Mouse (Mus musculus): Measurements from ENCODE around the gene Xpc. TPM values are rescaled to one million over a fixed set of nuclear protein-coding genes. Genes with fewer than 3 reads are reported as not detected.
A peak's percentile ranks its signal among the peaks of the same experiment; 100 is the strongest.

Xpc gene
- 20.1 and 22.4 TPM in 2 replicates for polyA plus RNA-seq (2014; fragmentation: Nextera tagmentation; extraction: Ambion mirVana)

DNA sequence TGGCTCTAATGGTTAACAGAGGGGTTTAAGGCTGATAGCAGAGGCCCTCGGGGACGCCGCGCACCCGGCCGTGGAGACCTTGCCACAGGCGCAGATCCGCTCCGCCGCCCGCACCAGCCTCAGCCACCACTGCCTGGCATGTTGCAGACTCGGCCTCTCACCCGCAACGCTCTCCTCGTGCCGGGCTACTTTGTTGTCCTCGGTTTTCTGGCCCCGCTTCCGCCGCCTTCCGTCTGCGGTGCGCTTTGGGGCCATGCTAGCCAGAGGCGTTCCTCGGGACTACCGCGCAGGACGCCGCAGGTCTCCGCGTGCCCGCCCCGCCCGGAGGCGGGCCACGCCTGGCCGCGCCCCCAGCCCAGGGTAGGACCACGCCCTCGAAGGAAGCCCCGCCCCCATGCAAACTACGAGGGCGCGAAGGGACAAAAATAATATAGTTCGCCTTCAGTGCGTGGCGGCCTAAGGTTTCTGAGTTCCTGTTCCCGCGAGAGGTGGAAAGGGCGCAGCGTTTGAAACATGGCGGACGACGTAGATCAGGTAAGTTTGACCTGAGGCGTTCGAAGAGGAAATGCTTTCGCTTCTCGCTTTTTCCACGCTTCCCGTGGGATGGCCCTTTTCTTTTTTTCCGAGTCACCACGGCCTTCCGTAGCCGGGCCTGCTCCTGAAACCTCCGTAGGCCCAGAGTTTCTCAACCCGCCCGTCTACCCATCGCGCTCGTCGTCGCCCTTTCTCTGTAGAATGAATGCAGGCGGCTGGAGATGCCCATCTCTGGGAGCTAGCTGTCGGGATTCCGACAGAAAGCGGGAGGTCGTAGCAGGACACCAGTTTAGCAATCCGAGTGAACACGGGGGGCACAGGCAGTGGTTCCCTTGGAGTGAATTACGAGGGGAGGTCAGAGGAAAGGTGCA is at the start of gene Xpc, which contains the start of gene Lsm3:
TSS of gene Xpc (minus strand) at position 344 of the 905 bp plus-strand sequence.
TSS of gene Lsm3 (plus strand) at position 384 of the 905 bp plus-strand sequence.
- WGBS: under 1% methylated on average over 80 of the region's 80 CpGs
- Histone ChIP-seq H3K27ac (replicated peaks; ENCODE audit: low read depth, low read length) (peak within 1 kb of the TSS; percentile 37; the same call in 1 of the 2 replicates), H3K27me3 (ENCODE audit: control insufficient read depth, insufficient read depth, low read length) (no peaks in the 10 kb centered on the region), H3K4me2 (ENCODE audit: low read depth, low read length) (peak within 1 kb of the TSS; percentile 68), H3K36me3 (replicated peaks; ENCODE audit: control insufficient read depth, insufficient read depth, low read depth, low read length) (peaks cover 8% of the 10 kb centered on the region), H3K9me3 (replicated peaks; ENCODE audit: control insufficient read depth, low read length) (no peaks in the 10 kb centered on the region), H3K4me1 (ENCODE audit: control insufficient read depth, insufficient read depth, low read length) (no peaks in the 10 kb centered on the region), H3K9ac (replicated peaks; ENCODE audit: low read length) (peak within 1 kb of the TSS; percentile 83), H3K4me3 (ENCODE audit: low read depth, low read length) (peak within 1 kb of the TSS; percentile 80)
- peak; percentile 98 for ATAC-seq (replicated peaks; ENCODE audit: insufficient number of reproducible peaks, low FRiP score, low TSS enrichment, low read depth)
- DNase-seq (ENCODE audit: low spot score): peak; percentile 98

- no peak overlapping the region for H3K27ac ChIP-seq (replicated peaks; ENCODE audit: low read depth, low read length)
- H3K27me3 ChIP-seq (ENCODE audit: control insufficient read depth, insufficient read depth, low read length): no peaks in the 10 kb centered on the region
- no peaks in the 10 kb centered on the region for H3K9me3 ChIP-seq (replicated peaks; ENCODE audit: control insufficient read depth, low read length)
- H3K4me1 ChIP-seq (ENCODE audit: control insufficient read depth, insufficient read depth, low read length): no peaks in the 10 kb centered on the region
- DNase-seq (ENCODE audit: low spot score) (no peak), ATAC-seq (replicated peaks; ENCODE audit: insufficient number of reproducible peaks, low FRiP score, low TSS enrichment, low read depth) (no peak)
- 86% methylated on average over 3 of the region's 3 CpGs for WGBS
- H3K4me2 ChIP-seq (ENCODE audit: low read depth, low read length): no peak overlapping the region
- no peaks in the 10 kb centered on the region for H3K36me3 ChIP-seq (replicated peaks; ENCODE audit: control insufficient read depth, insufficient read depth, low read depth, low read length)
- no peak overlapping the region for H3K9ac ChIP-seq (replicated peaks; ENCODE audit: low read length)
- H3K4me3 ChIP-seq (ENCODE audit: low read depth, low read length): no peak overlapping the region
These were observed 47.3 kb upstream of the Xpc start for GRCm38 (mm10) chr6:91563031-91563430.

GRCm38 (mm10) chr6:91560186-91560585 is 44.5 kb upstream of the Xpc start:
- WGBS: 93% methylated on average over 3 of the region's 3 CpGs
- Histone ChIP-seq H3K27ac (replicated peaks; ENCODE audit: low read depth, low read length) (no peak overlapping the region), H3K9ac (replicated peaks; ENCODE audit: low read length) (no peak overlapping the region), H3K36me3 (replicated peaks; ENCODE audit: control insufficient read depth, insufficient read depth, low read depth, low read length) (no peaks in the 10 kb centered on the region), H3K9me3 (replicated peaks; ENCODE audit: control insufficient read depth, low read length) (no peaks in the 10 kb centered on the region), H3K4me1 (ENCODE audit: control insufficient read depth, insufficient read depth, low read length) (no peaks in the 10 kb centered on the region), H3K4me3 (ENCODE audit: low read depth, low read length) (no peak overlapping the region), H3K4me2 (ENCODE audit: low read depth, low read length) (no peak overlapping the region), H3K27me3 (ENCODE audit: control insufficient read depth, insufficient read depth, low read length) (no peaks in the 10 kb centered on the region)
- no peak for ATAC-seq (replicated peaks; ENCODE audit: insufficient number of reproducible peaks, low FRiP score, low TSS enrichment, low read depth)
- DNase-seq (ENCODE audit: low spot score): no peak

DNA sequence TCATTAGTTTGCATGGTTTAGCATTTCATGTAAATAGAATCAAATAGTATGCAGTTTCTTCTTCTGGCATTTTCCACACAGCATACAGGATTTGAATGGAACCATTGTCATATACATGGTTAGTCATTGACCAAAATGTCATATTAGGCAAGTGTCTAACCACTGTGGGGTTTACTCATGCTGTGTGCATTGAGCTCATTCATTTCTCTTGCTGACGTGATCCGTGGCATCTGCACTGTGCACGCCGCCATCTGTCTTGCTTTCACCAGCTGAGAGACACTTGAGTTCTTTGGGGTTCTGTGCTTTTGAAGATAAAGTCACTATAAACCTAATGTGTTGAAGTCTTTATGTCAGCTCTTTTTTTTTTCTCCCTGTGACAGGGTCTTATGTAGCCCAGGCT is 43.7 kb upstream of the Xpc start:
- DNase-seq (ENCODE audit: low spot score) (no peak), ATAC-seq (replicated peaks; ENCODE audit: insufficient number of reproducible peaks, low FRiP score, low TSS enrichment, low read depth) (no peak)
- no peak overlapping the region for H3K4me3 ChIP-seq (ENCODE audit: low read depth, low read length)
- H3K27ac ChIP-seq (replicated peaks; ENCODE audit: low read depth, low read length): no peak overlapping the region
- no peaks in the 10 kb centered on the region for H3K36me3 ChIP-seq (replicated peaks; ENCODE audit: control insufficient read depth, insufficient read depth, low read depth, low read length)
- H3K9ac ChIP-seq (replicated peaks; ENCODE audit: low read length): no peak overlapping the region
- H3K4me1 ChIP-seq (ENCODE audit: control insufficient read depth, insufficient read depth, low read length): no peaks in the 10 kb centered on the region
- no peaks in the 10 kb centered on the region for H3K9me3 ChIP-seq (replicated peaks; ENCODE audit: control insufficient read depth, low read length)
- 88% methylated on average over 4 of the region's 4 CpGs for WGBS
- no peaks in the 10 kb centered on the region for H3K27me3 ChIP-seq (ENCODE audit: control insufficient read depth, insufficient read depth, low read length)
- H3K4me2 ChIP-seq (ENCODE audit: low read depth, low read length): no peak overlapping the region

- ATAC-seq (replicated peaks; ENCODE audit: insufficient number of reproducible peaks, low FRiP score, low TSS enrichment, low read depth) (no peak), DNase-seq (ENCODE audit: low spot score) (no peak)
- 65% methylated on average over 1 of the region's 1 CpGs for WGBS
- Histone ChIP-seq H3K27me3 (ENCODE audit: control insufficient read depth, insufficient read depth, low read length) (no peaks in the 10 kb centered on the region), H3K4me3 (ENCODE audit: low read depth, low read length) (no peak overlapping the region), H3K9ac (replicated peaks; ENCODE audit: low read length) (no peak overlapping the region), H3K9me3 (replicated peaks; ENCODE audit: control insufficient read depth, low read length) (no peaks in the 10 kb centered on the region), H3K36me3 (replicated peaks; ENCODE audit: control insufficient read depth, insufficient read depth, low read depth, low read length) (no peaks in the 10 kb centered on the region), H3K4me1 (ENCODE audit: control insufficient read depth, insufficient read depth, low read length) (no peaks in the 10 kb centered on the region), H3K27ac (replicated peaks; ENCODE audit: low read depth, low read length) (no peak overlapping the region), H3K4me2 (ENCODE audit: low read depth, low read length) (no peak overlapping the region)
These were observed 42.9 kb upstream of the Xpc start for GRCm38 (mm10) chr6:91558565-91558964.

GRCm38 (mm10) chr6:91552693-91553092 is 37.0 kb upstream of the Xpc start:
- Histone ChIP-seq H3K4me1 (ENCODE audit: control insufficient read depth, insufficient read depth, low read length) (0 out of 2 replicates have a peak, but pooled peaks cover 3% of the 10 kb centered on the region), H3K27me3 (ENCODE audit: control insufficient read depth, insufficient read depth, low read length) (no peaks in the 10 kb centered on the region), H3K4me3 (ENCODE audit: low read depth, low read length) (no peak overlapping the region), H3K36me3 (replicated peaks; ENCODE audit: control insufficient read depth, insufficient read depth, low read depth, low read length) (no peaks in the 10 kb centered on the region), H3K4me2 (ENCODE audit: low read depth, low read length) (no peak overlapping the region), H3K9me3 (replicated peaks; ENCODE audit: control insufficient read depth, low read length) (no peaks in the 10 kb centered on the region), H3K27ac (replicated peaks; ENCODE audit: low read depth, low read length) (no peak overlapping the region), H3K9ac (replicated peaks; ENCODE audit: low read length) (no peak overlapping the region)
- WGBS: 30% methylated on average over 3 of the region's 3 CpGs
- no peak for ATAC-seq (replicated peaks; ENCODE audit: insufficient number of reproducible peaks, low FRiP score, low TSS enrichment, low read depth)
- no peak for DNase-seq (ENCODE audit: low spot score)

DNA sequence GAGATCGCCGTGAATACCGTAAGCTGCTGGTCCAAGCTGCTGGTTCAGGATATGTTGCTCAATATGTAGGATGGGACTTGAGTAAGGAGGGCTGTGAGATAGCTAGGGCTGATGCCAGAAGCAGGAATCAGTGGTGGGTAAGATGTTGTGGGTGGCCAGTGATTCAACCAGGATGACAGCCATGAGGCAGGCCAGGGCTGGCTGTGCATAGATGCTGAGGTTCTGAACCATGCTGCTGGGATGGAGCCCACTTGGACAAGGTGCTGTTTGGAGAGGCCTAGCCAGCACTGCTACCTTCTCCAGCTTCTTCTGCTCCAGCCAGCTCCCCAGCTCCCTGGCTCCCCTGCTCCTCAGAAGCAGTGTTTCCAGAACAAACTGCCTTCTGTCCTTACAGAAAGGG is 36.0 kb upstream of the Xpc start:
- ATAC-seq (replicated peaks; ENCODE audit: insufficient number of reproducible peaks, low FRiP score, low TSS enrichment, low read depth) (no peak), DNase-seq (ENCODE audit: low spot score) (no peak)
- Histone ChIP-seq H3K36me3 (replicated peaks; ENCODE audit: control insufficient read depth, insufficient read depth, low read depth, low read length) (no peaks in the 10 kb centered on the region), H3K4me1 (ENCODE audit: control insufficient read depth, insufficient read depth, low read length) (0 out of 2 replicates have a peak, but pooled peaks cover 3% of the 10 kb centered on the region), H3K4me3 (ENCODE audit: low read depth, low read length) (no peak overlapping the region), H3K27me3 (ENCODE audit: control insufficient read depth, insufficient read depth, low read length) (no peaks in the 10 kb centered on the region), H3K9ac (replicated peaks; ENCODE audit: low read length) (no peak overlapping the region), H3K9me3 (replicated peaks; ENCODE audit: control insufficient read depth, low read length) (no peaks in the 10 kb centered on the region), H3K4me2 (ENCODE audit: low read depth, low read length) (no peak overlapping the region), H3K27ac (replicated peaks; ENCODE audit: low read depth, low read length) (no peak overlapping the region)
- WGBS: 97% methylated on average over 3 of the region's 3 CpGs

GRCm38 (mm10) chr6:91549621-91550020 is 33.9 kb upstream of the Xpc start:
- no peaks in the 10 kb centered on the region for H3K27me3 ChIP-seq (ENCODE audit: control insufficient read depth, insufficient read depth, low read length)
- H3K4me1 ChIP-seq (ENCODE audit: control insufficient read depth, insufficient read depth, low read length): 0 out of 2 replicates have a peak, but pooled peaks cover 3% of the 10 kb centered on the region
- 0 out of 2 replicates have a peak, but pooled peaks have one; percentile 66 for ATAC-seq (replicated peaks; ENCODE audit: insufficient number of reproducible peaks, low FRiP score, low TSS enrichment, low read depth)
- H3K4me2 ChIP-seq (ENCODE audit: low read depth, low read length): no peak overlapping the region
- peak; percentile 79 for DNase-seq (ENCODE audit: low spot score)
- peak overlapping the region; percentile 54 for H3K27ac ChIP-seq (replicated peaks; ENCODE audit: low read depth, low read length)
- H3K36me3 ChIP-seq (replicated peaks; ENCODE audit: control insufficient read depth, insufficient read depth, low read depth, low read length): no peaks in the 10 kb centered on the region
- no peak overlapping the region for H3K9ac ChIP-seq (replicated peaks; ENCODE audit: low read length)
- H3K9me3 ChIP-seq (replicated peaks; ENCODE audit: control insufficient read depth, low read length): no peaks in the 10 kb centered on the region
- H3K4me3 ChIP-seq (ENCODE audit: low read depth, low read length): no peak overlapping the region
- WGBS: 31% methylated on average over 5 of the region's 5 CpGs
